Mouse (Mus musculus): ENCODE measurements around the gene Nipal1.

Nipal1 gene

DNA sequence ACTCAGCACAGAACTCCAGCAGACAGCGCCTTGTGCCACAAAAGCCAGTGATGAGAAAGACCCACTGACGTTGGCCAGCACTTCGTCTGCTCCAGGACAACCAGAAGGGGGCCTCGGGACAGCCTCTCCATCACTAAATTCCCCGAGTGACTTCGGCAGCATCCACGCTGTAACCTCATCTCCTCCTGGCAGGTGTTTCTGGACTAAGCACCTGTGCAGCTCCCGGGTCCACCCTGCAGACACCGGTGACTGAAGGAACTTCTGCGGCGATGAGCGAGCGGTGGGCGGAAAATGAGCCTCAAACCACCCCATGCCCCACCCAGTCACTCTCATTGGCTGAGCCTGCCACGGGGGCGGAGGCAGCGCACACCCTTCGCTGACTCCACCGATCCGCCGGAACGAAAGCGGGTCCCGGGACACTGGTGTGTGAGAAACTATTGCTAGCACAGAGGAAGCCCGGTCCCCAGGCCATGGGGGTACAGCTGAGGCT, at the start of gene Nipal1:
TSS of gene Nipal1 (plus strand) at position 378 of the 490 bp plus-strand sequence.
- DNase-seq (ENCODE audit: low spot score in 2 of 2): peak; percentile 13 to 17

DNA sequence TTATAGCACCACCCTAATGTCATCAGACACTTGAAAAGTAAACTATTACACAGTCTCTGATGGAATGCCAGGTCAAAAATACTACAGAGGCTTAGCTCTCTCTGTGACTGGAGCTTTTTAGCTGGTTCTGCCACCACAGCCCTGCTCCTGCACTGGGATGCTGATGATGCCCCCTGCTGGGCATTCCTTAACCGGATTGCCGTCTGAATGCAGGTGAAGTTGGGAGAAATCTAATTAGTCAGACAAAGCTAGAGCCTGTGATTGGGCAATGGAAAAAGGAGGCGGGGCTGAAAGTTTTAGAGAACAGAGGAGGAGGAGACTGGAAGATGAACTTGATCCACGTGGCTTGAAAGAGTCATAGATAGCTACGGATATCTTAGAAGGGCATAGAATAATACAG, 46.6 kb upstream of the Nipal1 start:
- peak; percentile 8 to 36 for DNase-seq (ENCODE audit: low spot score in 2 of 2)

DNA sequence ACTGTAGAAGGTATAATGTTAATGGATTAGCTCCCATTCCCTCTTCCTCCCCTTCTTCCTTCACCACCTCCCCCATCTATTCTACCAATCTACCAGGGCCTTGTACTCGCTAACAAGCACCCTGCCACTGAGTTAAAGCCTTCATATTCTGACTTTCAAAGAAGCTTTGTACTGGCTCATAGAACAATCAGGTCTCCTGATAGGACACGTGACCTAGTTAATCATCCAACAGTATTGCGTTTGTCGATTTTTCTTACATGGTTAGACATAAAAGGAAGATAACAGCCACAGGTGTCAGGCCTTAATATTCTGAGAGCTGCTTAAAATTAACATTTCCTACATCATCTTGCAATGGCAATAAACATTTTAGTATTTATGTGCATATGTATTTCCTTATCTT, 44.5 kb upstream of the Nipal1 start:
- DNase-seq (ENCODE audit: low spot score in 2 of 2): no peak

DNA sequence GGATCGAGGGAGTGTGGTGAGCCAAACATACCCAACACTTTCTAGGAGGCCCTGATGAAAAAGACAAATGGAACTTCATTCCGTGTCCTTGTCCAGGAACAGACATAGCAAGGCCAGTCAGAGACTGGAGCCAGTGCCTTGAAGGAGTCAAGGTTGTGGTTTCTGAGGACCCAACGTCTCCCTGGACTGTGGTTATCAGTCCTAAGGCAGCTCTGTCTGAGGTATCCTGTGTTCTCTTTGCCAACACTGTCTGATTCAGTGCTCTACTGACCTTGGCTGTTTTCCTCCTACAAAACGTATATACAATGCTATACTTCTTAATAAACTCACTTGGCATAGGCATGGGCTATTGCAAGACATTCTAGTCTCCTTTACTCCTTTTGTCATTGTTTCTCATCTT, 30.2 kb upstream of the Nipal1 start:
- no peak for DNase-seq (ENCODE audit: low spot score in 2 of 2)

DNA sequence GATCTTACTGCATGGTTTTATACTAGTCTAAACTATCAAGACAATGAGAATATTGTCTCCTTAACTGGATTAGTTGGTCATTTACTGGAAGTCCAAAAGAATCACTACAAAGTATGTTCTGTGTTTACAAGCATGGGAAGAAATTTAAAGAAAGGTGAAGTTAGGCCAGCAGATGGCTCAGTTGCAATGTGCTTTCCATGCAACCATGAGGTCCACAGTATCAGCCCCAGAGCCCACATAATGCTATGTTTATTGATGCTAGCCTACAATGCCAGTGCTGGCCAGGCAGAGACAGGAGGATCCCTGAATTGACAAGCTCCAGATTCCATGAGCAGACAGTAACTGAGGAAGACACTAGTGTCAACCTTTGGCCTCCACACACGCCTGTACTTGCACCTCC, 26.6 kb upstream of the Nipal1 start:
- no peak for DNase-seq (ENCODE audit: low spot score in 2 of 2)

DNA sequence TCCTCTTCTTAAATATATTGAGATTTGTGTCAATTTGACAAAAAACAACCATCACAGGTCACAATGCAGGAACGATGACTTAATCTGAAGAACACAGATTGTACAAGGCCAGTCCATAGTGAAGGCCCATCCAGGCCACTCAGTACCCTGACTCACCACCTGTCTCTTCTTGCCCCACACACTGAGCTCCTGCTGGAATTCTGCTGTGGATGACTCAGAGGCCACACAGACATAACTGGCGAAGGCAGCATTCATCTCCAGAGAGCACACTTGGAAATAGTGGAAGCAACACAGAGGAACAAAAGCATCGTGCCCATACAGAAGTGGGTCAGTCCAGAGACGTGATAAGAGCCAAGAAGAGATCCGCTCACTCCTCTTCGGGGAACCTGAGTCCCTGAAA, 17.6 kb upstream of the Nipal1 start:
- no peak for DNase-seq (ENCODE audit: low spot score in 2 of 2)

DNA sequence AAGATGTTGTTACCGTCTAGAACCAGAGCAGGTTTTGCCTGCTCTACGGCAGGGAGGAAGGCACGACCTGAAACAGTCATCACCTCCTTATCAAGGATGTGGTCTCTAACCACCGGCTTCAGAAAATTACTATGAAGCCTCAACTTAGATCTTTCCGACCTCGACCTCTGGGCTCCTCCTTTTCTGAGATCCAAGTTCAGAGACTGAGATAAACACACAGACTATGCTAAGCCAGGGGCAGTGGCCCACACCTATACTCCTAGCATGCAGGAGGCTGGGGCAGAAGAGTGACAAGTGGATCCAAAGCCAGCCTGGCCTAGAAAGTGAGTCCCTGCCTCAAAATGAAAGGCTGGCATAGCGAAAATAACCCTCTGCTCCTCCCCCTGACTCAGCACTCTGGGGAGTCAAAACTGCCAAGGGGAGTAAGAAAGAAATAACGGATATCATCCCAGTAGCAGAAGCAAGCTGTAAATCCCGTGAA, 12.8 kb upstream of the Nipal1 start:
- DNase-seq (ENCODE audit: low spot score in 2 of 2): no peak

DNA sequence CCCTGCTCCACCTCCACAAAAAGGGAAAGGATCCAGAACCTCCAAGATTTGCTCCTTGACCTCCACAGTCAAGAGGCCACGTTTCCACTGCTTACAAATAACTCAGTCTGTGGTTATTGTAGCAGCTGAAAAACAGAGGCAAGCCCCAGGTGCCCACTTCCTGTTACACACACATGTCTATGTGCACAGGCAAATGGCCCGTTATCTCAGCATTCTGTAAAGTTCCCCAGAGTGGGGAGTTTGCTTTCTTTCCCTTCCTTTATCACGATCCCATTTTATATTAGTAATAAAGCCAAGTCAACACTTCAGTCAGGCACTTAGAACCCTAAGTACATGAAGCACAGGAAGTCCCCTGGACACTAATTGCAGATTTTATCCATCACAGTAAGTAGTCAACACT, 11.5 kb upstream of the Nipal1 start:
- no peak for DNase-seq (ENCODE audit: low spot score in 2 of 2)

DNA sequence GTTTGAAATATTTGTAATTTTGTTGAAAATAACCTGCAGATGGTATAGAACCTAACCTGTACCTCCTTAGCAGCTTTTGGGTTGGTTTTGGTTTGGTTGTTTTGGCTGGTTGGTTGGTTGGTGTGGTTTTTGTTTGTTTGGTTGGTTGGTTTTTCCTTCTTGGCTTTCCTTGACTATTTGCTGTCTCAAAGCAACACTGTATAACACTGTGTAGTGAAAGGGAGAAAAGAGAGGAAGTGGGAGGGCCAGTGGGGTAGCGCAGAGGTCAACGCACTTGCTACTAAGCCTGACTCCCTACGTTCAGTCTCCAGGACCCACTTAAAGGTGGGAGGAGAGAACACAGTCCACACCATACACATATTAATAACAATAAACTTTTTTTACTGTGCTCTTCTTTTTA, 11.0 kb upstream of the Nipal1 start:
- DNase-seq (ENCODE audit: low spot score in 2 of 2): no peak

DNA sequence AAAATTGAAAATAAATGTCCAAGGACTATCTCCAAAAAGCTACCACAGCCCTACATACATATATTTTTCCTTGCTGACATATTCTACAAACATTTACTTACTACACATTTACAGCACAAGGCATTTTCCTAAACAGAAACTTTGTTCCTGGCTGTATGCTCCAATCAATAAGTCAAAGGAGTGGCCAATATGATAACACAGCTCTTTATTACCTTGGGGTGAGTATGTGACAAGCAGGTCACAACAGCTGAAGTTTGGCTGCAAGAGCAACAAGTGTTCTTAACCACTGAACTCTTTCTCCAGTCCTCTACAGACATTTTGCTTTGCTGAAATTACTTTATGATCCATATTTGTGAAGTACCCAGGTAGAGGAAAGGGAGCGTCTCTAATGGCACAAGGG, 7.5 kb upstream of the Nipal1 start:
- DNase-seq (ENCODE audit: low spot score in 2 of 2): no peak

DNA sequence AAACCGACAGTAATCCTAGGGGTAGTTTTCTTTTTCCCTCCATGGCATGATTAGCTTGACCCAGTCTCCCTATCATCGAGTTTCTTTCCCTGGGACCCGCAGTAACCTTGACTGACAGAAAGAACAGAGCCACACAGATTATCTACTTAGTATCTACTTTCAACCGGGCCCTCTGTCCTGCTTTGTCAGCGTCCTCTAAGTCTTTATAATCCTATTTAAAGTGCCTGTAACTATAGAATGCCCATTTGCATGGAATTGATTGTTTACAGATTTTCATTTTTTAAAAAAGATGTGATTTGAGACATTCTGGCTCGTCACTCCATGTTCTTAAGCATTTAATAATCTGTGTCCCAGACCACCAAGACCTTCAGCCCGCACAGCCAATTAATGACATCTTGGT, 3.9 kb upstream of the Nipal1 start:
- no peak for DNase-seq (ENCODE audit: low spot score in 2 of 2)

DNA sequence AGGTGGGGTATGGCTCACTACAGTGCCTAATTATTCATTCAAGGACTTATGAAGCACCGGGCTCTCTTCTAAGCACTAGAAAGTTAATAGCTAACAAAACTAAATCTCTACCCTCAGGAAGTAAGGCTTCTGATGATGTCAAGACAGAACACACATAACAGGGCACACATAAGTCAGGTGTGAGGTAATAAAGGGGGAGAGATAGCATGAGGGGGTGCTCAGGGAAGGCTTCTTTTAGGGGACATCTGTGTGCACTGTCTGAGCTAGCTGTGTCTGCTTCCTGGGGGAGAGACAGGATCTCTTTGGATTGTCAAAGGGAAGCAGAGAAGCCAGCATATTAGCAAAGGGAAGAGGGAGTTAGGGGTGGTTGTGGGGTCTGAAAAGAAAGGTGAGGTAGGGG, 3.4 kb upstream of the Nipal1 start, which contains the start of gene Cnga1:
TSS of gene Cnga1 (minus strand) at position 101 of the 400 bp plus-strand sequence.
- DNase-seq (ENCODE audit: low spot score in 2 of 2): no peak

DNA sequence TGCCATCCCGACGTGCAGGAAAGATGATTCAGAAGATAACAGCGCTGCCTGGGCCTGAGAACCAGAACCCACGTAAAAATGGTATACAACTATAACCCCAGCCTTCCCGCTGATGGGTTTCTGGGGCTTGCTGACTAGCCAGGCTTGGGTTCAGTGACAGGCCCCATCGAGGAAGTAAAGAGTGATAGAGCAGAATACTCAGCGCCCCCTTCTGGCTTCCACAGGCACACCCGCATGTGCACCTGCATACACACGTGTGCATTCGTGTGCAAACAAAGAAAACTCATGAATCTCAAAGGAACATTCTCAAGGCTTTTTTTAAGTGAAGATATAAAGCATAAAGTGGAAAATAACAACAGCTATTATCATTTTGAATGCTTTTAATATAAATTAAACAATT, 1.5 kb upstream of the Nipal1 start:
- no peak for DNase-seq (ENCODE audit: low spot score in 2 of 2)

DNA sequence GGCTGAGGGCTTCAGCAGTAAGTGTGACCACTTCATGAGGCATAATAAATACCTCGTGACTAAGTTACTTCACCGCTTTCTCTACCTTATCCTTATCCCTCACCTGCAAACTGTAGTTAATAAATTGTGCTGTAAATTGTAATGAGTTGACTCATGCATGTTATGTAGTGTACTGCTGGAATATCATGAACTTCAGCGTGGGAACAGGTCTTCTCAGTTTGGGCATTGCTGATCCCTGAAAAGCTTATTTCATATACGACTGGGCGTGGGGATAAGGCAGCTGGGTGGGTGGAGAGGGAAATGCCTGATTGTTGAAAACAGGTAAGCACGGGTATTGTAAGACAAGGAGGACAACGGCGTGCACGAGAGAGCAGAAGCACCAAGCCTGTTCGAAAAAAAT, 599 bp upstream of the Nipal1 start:
- DNase-seq (ENCODE audit: low spot score in 2 of 2): no peak

DNA sequence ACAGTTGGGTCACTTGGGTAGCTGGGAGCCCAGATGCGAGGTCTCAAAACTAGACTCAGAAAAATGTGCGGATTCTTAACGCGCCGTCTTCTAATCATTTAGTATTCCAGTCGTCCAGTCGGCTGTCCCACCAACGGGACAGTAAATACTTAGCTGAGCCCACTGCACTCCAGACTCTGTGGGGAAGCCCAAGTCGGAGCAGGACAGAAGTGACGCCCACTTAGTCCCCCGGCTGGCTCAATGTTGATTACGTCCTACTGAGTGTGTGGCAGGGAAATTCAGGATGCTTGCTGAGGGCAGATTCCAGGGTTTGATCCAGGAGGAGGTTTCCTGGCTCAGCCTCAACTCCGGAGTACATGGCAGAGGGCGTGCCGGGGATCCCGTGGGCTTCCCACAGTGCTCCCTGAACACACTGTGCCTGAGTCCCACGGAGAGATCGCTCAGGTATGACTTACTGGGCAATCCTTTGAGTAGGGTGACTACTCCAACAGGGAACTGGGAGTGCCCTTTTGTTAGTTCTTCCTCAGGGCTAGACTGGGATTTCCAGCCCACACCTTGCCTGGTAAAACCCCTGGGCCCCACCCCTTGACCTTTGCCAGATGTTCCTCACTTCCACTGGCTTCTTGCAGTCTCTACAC, 482 bp downstream of the Nipal1 start:
- no peak for DNase-seq (ENCODE audit: low spot score in 2 of 2)

DNA sequence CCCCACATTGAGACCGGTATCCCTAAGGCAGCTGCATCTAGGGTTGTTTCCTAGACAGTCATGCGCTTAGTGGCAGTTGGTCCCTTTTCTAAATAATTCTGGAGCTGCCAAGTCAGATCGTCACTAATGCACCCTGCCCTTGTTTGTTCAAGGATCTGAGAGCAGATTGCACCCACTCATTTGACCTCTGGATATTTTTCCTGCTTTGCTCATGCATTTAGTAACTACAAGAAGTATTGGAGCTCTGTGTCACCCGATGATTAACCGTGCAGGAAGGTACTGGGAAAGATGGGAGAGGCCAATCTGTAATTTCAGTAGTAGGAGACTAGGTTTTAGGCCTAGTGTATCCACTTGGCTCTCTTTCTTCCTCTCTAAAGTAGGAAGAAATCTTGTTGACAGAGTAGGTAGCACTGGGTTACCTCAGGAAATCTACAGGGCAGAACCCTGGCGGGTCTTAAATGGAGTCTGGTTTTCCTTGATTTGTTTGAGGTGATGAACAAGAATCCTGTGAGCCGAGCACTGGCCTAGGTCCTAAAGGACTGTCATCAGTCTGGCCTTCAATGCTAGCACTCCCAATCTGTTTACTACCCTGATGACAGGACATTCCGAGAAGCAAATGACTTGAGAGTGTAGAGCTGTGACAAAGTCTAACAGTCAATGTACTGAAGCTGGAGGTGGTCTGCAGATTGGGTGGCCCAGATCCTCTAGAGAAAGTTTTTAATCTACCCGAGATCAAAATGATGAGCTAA, 1.6 kb downstream of the Nipal1 start:
- DNase-seq (ENCODE audit: low spot score in 2 of 2): no peak

DNA sequence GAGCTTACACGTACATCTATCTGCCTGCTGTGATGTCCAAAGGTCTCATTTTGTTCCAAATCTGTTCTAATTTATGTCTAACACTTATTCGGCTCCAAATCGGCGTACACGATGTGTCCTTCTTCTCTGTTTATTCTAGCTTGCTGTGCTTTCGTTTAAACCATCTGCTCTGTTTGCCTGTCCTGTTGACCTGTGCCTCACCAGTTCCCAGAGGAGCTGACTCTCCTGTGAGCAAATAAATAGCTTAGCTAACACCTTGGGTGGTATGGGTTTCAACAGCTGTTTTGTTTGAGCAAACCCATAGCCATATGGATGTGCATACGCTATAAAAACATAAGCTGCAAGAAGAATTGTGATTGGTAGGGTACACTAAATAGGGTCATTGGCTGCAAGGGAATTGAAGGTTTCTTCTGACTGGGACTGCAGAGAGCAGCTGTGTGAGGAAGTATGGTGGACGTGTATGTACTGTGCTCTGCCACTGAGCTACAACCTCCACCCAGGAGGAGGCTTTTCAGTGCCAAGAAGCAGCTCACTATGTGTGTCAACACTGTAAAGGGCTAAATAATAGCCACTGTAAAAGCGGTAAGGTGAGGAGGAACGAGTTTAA, 5.6 kb downstream of the Nipal1 start:
- DNase-seq (ENCODE audit: low spot score in 2 of 2): no peak

DNA sequence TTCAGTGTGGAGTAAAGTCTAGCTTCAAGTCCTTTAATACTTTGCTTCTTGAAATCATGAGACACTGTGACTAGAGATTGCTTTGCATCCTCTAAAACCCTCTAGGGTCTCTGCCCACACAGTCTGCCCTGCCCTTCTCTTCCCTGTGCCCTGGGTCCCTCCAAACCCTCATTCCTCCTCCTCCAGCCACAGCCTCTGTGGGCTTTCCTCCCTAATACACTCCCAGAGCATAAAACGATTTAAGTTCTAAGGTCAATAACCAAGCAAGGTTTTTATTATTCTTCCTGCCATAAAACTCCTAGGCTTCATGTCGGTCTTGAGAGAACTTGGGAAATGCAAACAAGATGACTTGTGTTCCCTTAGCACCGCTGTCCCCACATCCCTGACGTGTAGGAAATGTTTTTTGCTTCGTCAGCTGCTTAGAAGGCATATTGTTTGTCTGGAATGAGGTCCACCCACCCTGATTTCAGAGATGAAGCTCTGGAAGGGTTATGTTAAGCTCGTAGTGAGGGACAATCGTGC, 8.7 kb downstream of the Nipal1 start:
- DNase-seq (ENCODE audit: low spot score in 2 of 2): no peak

DNA sequence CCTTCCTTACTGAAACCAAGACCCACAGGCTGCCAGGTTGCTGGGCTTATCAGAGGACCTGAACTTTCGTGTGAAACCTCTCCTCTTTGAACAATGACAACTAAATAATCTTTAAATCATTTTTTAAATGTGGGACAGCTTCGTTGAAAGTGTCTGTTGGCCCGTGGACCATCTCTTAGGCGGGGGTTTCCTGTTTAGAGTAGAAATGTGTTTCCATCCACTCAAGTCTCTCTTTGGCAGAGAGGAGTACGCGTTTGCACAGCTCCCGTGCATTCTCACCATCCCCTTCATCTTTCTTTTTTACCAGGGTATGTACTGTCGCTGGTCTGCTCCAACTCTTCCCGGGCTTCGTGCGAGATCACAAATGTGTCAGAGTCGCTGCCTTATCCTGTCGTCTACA, 10.8 kb downstream of the Nipal1 start:
- no peak for DNase-seq (ENCODE audit: low spot score in 2 of 2)

DNA sequence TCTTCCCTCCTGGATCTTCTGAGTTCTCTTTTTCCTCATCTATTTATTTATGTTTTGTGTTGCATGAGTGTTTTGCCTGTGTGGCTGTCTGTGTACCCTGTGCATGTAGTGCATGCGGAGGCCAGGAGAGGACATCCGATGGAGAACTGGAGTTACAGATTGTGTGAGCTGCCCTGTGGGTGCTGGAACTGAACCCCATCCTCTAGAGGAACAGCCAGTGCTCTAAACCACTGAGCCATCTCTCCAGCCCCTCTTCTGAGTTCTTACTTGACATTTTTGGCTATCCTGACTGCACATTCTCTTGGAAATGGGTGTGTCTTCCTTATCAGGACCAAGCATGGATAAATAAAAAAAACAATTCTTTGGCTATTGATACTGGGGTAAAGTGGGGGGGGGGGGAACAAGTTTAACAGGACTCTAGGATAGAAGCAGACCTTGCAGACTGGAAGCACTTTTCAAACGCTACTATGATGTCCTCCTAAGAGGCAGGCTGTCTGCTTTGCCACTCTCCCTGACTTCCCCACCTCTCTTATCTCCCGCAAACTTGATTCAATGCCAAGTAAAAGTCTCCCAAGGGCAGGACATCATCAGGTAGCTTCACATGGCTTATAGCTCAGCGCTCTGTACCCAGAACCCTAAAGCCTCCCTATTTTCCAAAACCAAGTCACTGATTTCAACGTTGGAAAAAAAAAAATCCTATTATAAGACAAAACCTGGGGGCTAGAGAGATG, 13.6 kb downstream of the Nipal1 start:
- no peak for DNase-seq (ENCODE audit: low spot score in 2 of 2)

DNA sequence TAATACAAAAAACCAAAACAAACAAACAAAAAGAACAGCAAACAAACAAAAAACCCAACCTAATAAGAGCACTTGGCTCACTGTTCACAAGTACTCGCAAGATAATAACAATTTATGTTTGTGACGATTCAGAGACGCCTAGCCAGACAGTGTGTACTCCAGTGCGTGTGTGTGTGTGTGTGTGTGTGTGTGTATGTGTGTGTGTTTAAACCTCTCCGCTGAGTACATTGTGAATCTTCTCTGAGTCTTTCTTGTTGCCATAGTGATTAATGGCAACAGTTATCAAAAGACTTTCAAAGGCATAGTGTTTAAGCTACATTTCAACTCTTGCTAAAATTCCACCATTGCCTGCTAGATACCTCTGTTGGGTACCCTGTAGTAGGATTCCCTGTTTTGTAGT, 16.5 kb downstream of the Nipal1 start:
- no peak for DNase-seq (ENCODE audit: low spot score in 2 of 2)

DNA sequence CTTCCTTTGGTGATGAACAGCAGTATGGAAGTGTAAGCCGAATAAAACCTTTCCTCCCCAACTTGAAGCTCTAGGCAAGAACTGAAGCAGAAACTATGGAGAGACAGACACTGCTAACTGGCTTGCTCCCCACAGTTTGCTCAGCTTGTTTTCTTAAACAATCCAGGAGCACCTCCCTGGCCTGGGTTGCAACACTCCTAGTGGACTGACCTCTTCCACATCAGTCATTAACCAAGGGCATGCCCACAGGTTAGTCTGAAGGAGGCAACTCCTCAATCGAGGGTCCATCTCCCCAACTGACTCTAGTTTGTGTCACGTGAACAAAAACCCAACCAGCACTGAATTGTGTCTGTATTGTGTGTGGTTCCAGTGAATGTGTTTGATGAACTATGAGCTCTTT, 17.3 kb downstream of the Nipal1 start:
- no peak for DNase-seq (ENCODE audit: low spot score in 2 of 2)

Data from heart, adult 9 months (tissue).